Mouse (Mus musculus) frontal cortex, postnatal 14 days (tissue): ENCODE measurements around the gene Shoc2.
A peak's percentile ranks its signal among the peaks of the same experiment; 100 is the strongest.

Experiments used
- DNase-seq, 2 experiments: peaks; one replicate each; pipeline ENCODE4 v3.0.0; 2022; ENCODE audit warnings: low spot score in 2 of 2

Shoc2 gene

GRCm38 (mm10) chr19:54035100-54035499 lies 91.0 kb downstream of the Shoc2 start:
- DNase-seq = no peak

GRCm38 (mm10) chr19:54039441-54039840 lies 95.3 kb downstream of the Shoc2 start:
- DNase-seq = no peak

- no peak for DNase-seq
These were observed 96.4 kb downstream of the Shoc2 start for GRCm38 (mm10) chr19:54040356-54041028.

- DNase-seq = no peak
These were observed 96.9 kb downstream of the Shoc2 start for GRCm38 (mm10) chr19:54041029-54041367.

GRCm38 (mm10) chr19:54043851-54044250 lies 99.7 kb downstream of the Shoc2 start, which contains the start of gene Adra2a:
Gene Adra2a, plus strand, starts transcription at chr19:54044151.
- DNase-seq = no peak

GRCm38 (mm10) chr19:54044507-54045371 lies 100.6 kb downstream of the Shoc2 start:
- DNase-seq = peak; percentile 62 to 78

GRCm38 (mm10) chr19:54045412-54045811 lies 101.3 kb downstream of the Shoc2 start:
- DNase-seq = peak in 1 of 2 experiments; percentile 19

- peak in 1 of 2 experiments; percentile 13 for DNase-seq
These were observed 102.0 kb downstream of the Shoc2 start for GRCm38 (mm10) chr19:54045931-54046683.

GRCm38 (mm10) chr19:54046684-54047070 lies 102.6 kb downstream of the Shoc2 start:
- peak in 1 of 2 experiments; percentile 11 for DNase-seq

GRCm38 (mm10) chr19:54047386-54048050 lies 103.4 kb downstream of the Shoc2 start:
- DNase-seq = no peak

- DNase-seq = no peak
These were observed 104.2 kb downstream of the Shoc2 start for GRCm38 (mm10) chr19:54048161-54048885.

- no peak for DNase-seq
These were observed 107.5 kb downstream of the Shoc2 start for GRCm38 (mm10) chr19:54051651-54052050.

- no peak for DNase-seq
These were observed 111.7 kb downstream of the Shoc2 start for GRCm38 (mm10) chr19:54055845-54056244.

- no peak for DNase-seq
These were observed 124.3 kb downstream of the Shoc2 start for GRCm38 (mm10) chr19:54068447-54068846.

- no peak for DNase-seq
These were observed 126.4 kb downstream of the Shoc2 start for GRCm38 (mm10) chr19:54070521-54070920.

- no peak for DNase-seq
These were observed 128.2 kb downstream of the Shoc2 start for GRCm38 (mm10) chr19:54072233-54072800.

GRCm38 (mm10) chr19:54076362-54077349 lies 132.6 kb downstream of the Shoc2 start:
- no peak for DNase-seq

GRCm38 (mm10) chr19:54081303-54081702 lies 137.2 kb downstream of the Shoc2 start:
- no peak for DNase-seq

GRCm38 (mm10) chr19:54081716-54082165 lies 137.6 kb downstream of the Shoc2 start:
- no peak for DNase-seq
